Comparison of ENCODE assay signal across 14 mouse cellular contexts in genomic region chr16:92454002-92454401, GRCm38 (mm10). TPM values are rescaled to one million over a fixed set of nuclear protein-coding genes. Genes with fewer than 3 reads are reported as not detected.
"Had no signal": no experiment of that assay in that cellular context is flagged by ENCODE, and none has a peak within 500 bp of the region (broad histone marks: within the 10 kb centered on the region; RNA-seq: fewer than 3 reads in every experiment).

No protein-coding gene starts in this region.

- H3K4me3 ChIP-seq: kidney, embryonic 15.5 days; limb, embryonic 15.5 days; liver, embryonic 12.5 days; lung, embryonic 15.5 days; midbrain, embryonic 12.5 days; neural tube, embryonic 13.5 days; stomach, embryonic 15.5 days had no signal

- H3K9me3 ChIP-seq: kidney, embryonic 15.5 days; limb, embryonic 15.5 days; liver, embryonic 12.5 days; lung, embryonic 15.5 days; midbrain, embryonic 12.5 days; neural tube, embryonic 13.5 days; stomach, embryonic 15.5 days had no signal

- ATAC-seq: liver, embryonic 12.5 days; midbrain, embryonic 16.5 days had no signal

- H3K4me2 ChIP-seq: kidney, embryonic 15.5 days; limb, embryonic 15.5 days; liver, embryonic 12.5 days; lung, embryonic 15.5 days; midbrain, embryonic 12.5 days; neural tube, embryonic 13.5 days; stomach, embryonic 15.5 days had no signal

- H3K27ac ChIP-seq: kidney, embryonic 15.5 days; limb, embryonic 15.5 days; liver, embryonic 12.5 days; lung, embryonic 15.5 days; midbrain, embryonic 12.5 days; neural tube, embryonic 13.5 days; stomach, embryonic 15.5 days had no signal

- H3K36me3 ChIP-seq: limb, embryonic 15.5 days; lung, embryonic 15.5 days; stomach, embryonic 15.5 days had no signal

- DNase-seq: kidney, adult 2 months; kidney, postnatal 36 days; lung, postnatal 4 days; retina, postnatal 1 day; thymus, postnatal 4 days had no signal

- H3K9ac ChIP-seq: kidney, embryonic 15.5 days; limb, embryonic 15.5 days; liver, embryonic 12.5 days; lung, embryonic 15.5 days; midbrain, embryonic 12.5 days; neural tube, embryonic 13.5 days; stomach, embryonic 15.5 days had no signal

- H3K27me3 ChIP-seq: kidney, embryonic 15.5 days; limb, embryonic 15.5 days; liver, embryonic 12.5 days; lung, embryonic 15.5 days; midbrain, embryonic 12.5 days; neural tube, embryonic 13.5 days; stomach, embryonic 15.5 days had no signal

RNA-seq across cellular contexts. Expression of gene Clic6, which starts 31.5 kb away (rescaled TPM):
- total RNA-seq: megakaryocyte-erythroid progenitor cell, adult 5-6 weeks had no signal
